Mouse (Mus musculus) right cerebral cortex, postnatal 10 days (tissue): Measurements from ENCODE around the gene Gtf2a1l.
A peak's percentile ranks its signal among the peaks of the same experiment; 100 is the strongest.

Experiments used
- DNase-seq, 2 experiments: peaks; one replicate each; pipeline ENCODE4 v3.0.0; 2021; ENCODE audit warnings: low spot score in 2 of 2

The Gtf2a1l gene

DNA sequence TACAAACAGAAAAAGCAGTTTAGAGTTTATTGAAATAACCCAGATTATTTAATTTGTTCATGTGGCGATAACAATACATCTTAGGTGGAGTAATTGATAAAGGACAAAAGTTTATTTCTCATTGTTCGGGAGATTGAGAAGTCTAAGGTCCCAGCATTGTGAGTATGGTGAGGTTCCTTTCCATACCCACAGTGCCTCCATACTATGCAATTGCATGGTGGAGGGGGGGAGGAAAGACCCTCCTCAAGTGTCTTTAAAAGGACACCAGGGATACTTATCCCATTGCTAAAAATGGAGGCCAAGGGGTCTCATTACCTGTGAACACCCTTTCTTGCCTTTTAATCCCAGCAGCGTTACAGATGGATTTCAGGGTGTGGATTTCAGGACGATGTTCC, 15.1 kb upstream of the Gtf2a1l start:
- DNase-seq: peak in 1 of 2 experiments; percentile 11

DNA sequence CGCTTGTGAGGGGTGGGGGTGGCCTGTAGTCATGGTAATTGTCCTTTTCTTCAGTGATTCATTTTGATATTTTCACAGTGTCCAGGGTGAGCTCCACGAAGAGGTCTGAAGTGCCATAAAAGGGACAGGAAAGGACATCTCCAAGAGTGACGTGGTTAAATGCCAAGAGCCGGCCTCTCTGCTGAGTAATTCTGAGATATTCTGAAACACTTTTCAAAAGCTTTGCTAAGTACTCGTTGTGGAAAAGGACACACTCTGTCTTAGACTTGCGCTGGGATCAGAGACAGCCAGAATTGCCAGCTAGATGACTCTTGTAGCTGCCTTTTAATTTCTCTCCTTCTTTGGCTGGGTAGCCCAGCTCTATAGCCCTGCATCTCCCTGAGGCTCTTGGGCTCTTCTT, 9.9 kb upstream of the Gtf2a1l start:
- DNase-seq: peak; percentile 24 to 25

DNA sequence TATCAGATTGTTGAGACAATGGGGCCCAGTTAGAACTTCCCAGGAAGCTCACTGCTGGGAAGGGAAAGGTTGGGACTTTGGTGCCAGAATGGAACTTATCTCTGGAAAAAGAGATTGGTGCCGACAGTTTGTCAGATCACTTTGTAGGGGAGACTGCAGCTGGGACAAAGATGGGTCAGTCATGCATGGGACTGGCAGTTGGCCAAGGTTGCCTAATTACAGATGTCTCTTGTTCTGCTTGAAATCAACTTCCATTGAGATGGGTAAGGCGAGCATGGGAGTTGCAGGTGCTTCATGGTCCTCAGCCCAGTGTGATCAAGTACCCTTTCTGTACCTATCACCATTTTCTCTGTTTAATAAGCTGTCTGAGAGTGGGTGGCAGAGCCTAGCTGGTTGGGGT, 2.4 kb upstream of the Gtf2a1l start:
- peak in 1 of 2 experiments; percentile 48 for DNase-seq

DNA sequence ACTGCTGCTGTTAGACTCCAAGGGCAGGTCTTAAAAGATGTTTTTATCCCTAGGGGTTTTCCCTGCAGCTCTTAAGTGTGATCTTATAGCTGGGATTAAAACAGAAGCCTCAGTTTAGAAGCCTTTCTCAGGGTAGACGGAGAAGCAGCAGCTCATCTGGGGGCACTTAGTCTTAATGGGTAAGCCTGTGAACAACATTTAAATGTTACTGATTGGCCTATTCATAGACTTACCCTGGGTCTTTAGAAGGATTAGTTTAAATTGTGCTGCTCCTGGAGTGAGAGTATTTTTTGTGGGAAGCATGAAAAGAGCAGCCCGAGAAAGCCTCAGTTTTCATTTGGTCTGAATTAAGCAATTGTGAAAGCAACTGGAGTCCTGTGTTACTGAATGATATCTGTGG, 1.5 kb downstream of the Gtf2a1l start:
- peak in 1 of 2 experiments; percentile 15 for DNase-seq

DNA sequence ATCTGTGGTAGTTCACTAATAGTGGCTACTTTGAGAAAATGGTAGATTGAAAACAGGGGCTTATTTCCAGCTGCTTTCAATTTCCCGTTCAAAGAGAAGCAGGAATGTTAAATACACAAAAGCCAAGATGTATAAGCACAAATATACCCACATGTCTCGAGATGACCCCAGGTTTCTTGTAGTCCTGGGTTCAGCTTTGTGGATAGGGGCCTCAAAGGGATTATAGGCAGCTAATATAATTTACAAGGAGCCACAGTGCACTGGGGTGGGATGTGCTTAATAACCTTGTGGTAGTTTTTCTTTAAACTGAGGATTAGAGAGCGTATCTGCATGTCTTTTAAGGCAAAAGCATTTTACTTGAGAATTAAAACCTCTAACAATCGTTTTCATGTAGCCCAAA, 2.3 kb downstream of the Gtf2a1l start:
- DNase-seq: no peak

DNA sequence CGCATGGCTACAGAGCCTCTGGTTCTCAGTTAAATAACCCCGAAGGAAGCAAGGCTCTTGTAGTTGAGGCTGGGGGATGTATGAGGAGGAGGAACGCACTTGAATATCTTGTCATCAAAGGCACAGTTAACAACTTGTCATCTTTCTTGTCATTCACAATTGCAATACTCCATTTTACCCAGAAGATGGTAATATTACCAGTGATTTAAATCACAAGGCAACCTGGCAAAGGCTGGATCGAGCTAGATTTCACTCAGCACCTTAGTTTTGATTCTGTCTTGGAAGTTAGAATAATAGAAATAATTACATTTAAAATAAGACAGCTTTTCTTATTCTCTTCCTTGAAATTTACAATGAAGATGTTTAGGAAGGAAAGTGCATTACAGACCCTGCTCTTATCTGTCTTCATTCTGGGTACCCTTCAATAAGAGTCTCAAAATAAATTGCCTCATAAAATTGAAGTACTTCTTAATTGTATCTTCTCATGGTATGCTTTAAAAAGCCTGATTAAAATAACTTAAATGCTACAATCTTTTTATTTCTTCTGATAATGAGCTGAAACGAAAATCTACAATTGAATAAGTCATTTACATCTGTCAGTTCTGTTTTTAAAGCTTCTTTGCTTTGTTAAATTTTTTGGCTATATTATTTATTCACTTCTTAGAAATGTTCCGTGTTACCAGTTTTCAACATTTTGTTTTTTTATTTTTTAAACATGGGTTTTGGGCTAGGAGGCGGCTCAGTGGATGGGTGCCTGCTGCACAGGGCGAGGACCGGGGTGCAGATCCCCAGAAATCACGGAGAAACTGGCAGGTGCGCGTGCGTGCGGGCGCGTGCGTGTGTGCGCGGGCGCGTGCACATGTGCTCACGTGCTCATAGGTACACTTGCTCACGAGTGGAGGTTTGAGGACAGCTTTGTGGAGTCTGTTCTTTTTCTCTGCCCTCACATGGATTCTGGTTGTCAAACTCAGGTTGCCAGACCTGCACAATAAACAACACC, 7.2 kb downstream of the Gtf2a1l start:
- DNase-seq: peak in 1 of 2 experiments; percentile 27

GRCm38 (mm10) chr17:88688226-88688625, 19.8 kb downstream of the Gtf2a1l start:
- no peak for DNase-seq

DNA sequence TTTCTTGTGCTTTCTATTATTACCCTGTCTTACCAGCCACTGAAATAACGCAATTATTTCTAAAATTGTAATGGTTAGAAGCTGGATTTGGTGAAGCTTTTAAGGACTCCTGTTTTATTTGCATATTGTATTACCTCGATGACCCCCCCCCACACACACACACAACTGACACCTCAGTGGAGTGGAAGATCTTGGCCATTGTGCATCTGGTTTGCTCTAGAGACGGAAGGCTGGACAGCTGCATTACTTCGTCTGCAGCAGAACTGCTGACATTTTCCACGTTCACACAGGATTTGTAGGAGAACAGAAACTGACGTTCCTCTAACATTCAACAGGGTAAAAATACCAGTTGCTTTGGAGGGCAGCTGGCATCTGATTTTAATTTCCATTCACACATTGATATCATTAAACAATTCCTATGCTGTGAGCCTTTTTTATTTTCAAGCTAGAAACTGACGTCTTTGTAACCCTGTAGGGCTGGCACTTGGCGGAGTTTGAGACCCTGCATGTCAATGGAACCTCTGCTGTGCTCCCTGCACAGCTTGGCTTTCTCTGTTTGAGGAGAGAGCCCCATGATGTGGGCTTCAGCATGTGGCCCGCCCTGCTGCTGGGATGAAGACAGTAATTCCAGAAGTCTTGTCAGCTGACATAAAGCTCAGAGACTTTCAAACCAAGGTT, 28.3 kb downstream of the Gtf2a1l start:
- peak in 1 of 2 experiments; percentile 38 for DNase-seq

GRCm38 (mm10) chr17:88700901-88701300, 32.4 kb downstream of the Gtf2a1l start:
- DNase-seq: no peak

DNA sequence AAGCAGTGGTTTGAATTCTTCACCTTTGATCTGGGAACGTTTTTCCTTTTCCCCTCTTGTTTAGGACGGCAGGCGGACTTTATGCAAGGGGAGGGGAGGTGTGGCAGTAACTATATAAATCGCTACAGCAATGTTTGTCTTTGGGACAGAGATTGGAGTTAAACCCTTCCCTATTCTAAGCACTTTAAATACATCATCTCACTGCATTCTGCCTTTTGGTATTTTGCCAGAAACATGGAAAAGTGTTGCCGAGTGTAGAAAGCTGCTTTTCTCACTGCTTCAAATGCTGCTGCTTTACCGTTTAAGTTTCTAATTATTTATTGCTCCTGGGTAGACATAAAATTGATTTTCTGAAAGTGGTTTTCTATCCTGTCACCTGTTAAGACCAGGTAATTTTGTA, 33.9 kb downstream of the Gtf2a1l start:
- DNase-seq: no peak

DNA sequence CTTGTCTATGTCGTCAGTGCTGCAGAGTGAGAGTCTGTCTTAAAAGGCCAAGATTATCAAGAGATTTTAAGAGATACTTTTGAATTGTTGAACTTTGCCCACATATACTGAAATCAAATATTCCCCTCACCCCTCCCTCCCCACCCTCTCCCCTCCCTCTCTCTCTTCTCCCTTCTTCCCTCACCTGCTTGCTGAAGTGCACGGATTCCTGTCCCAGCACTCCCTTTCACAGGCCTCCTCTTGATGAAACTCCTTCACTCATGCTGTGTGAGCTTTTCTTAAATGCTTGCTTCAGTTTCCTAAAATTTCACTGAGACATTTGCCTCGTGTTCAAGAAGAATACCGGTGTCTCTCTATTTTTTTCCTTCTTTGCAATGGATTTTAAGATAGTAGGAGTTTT, 34.7 kb downstream of the Gtf2a1l start:
- no peak for DNase-seq

GRCm38 (mm10) chr17:88706231-88706649, 37.8 kb downstream of the Gtf2a1l start:
- DNase-seq: no peak

DNA sequence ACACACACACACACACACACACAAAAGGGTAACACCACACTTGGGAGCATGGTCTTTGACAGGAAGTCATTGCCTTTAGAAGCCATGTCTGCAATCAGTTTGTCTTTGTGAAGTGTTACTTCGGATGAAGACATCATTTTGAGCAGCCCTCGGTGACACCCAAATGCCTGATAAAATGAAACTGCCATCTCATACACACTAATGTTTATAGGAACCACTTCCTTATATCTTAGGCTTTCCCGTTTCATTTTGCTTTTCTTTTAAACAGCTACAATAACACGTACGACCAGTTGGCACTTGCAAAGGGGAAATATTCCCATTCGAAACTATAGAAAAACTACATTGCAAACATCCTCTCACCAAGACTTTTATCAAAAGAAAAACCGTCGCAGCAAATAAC, 81.2 kb downstream of the Gtf2a1l start:
- no peak for DNase-seq

DNA sequence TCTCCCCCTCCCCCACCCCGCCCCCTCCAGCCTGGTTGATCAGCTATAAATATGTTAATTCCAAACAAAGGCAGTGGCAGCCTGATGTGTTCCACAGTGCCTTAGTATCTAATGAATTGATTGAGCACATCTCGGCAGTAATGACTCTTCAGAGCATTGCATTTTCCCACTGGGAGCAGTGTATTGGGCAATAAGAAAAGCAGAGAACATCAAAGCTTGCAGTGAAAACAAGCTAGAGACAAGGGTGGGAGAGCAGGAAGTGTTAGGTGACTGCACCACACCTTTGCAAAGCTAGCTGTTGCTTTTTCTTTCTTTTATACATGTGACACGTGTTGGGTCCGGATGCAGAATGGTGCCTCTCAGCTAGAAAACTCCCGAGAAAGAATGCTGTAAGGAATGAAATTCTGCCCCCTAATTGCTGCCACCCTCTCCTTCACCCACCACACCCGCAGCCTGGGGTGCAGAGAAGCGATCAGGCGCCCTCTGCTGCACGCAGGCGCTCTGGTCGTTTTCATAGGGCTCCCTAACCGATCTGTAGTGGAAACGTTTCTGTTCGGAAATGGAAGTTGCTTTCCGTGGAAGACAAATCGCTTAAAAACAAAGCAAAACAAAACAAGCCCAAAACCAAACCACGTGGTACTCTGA, 84.5 kb downstream of the Gtf2a1l start:
- peak; percentile 58 to 75 for DNase-seq

GRCm38 (mm10) chr17:88753472-88753857, 85.0 kb downstream of the Gtf2a1l start:
- DNase-seq: no peak

DNA sequence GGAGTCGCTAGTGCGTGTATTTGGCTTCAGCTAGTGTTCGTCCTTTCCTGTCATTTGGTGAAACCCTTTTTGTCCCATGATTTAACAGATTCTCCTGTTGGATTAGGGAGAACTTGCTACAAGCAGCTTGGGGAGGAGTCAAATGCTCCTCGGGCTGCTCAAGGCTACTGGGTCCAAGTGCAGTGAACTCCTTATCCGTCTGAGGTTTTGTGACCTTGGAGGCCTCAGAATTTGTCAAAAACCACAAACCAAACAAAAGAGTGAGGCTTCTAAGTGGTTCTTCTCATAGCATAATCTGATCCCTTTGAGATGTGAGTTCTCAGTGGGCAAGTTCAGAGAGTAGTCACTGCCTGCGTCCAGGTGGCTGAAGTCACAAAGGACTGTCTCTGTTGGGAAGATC, 87.3 kb downstream of the Gtf2a1l start:
- no peak for DNase-seq

- DNase-seq: peak; percentile 79 to 91
These were observed 89.6 kb downstream of the Gtf2a1l start for GRCm38 (mm10) chr17:88758003-88758437.

DNA sequence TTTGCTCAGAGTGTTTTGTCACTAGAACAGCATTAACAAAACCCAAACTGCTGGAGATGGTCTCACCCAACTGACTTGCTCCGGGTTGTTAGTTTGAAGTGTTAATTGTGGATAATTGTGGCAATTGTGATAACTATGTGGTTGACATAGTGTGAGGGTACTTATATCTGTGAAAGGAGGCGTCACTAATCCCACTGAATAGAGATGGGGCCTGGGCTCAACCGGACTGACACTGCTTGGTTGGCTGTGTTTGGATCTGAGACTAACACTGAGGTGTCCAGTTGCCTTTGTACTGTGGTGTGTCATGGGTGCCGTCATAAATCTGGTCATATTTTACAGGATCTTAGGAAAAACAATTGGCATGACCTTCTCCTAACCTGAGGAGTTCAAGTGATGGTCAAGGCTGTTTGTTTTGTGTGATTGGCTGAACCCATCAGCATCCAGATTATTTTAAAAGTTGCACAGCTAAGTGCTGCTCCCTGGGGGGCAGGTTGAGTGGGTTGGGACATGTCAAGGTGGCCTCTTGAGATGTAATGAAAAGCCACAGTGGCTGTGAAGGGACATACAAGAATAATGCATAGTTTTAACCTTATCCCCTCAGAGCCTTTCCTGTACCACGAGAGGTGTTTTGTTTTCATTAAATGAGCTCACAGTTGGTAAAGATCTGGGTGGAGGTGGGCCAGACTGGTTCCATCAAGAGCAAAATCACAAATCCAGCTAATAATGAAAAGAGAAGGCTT, 95.1 kb downstream of the Gtf2a1l start:
- no peak for DNase-seq

DNA sequence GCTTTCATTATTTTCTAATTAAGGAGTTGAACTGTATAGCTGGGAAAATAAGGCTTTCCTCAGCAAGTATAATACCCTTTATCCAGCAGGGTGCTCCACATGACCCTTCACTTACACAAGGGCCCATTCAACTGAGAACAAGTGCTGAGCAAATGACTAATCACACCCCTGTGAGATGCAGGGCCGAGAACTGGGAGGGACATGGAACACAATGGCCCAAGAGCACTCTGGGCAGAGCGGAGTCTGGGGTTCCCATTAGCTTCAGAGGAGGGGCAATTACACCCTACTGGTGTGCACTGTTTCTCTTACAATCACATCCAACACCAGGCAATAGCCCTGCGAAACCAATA, 95.7 kb downstream of the Gtf2a1l start:
- DNase-seq: no peak
